Mouse (Mus musculus) olfactory bulb, adult 2 months (tissue): ENCODE results near the gene Sytl3.

Experiments used
- CTCF ChIP-seq: fragments of 200-500 bp; IDR thresholded peaks from 2 replicates; pipeline ENCODE4 v1.5.1; 2012; ENCODE audit warnings: low read depth, mild to moderate bottlenecking, low read length, moderate library complexity; ENCODE audit not compliant: insufficient read depth
- POLR2A ChIP-seq: fragments of 200-500 bp; IDR thresholded peaks from 2 replicates; pipeline ENCODE4 v1.6.1; 2012; ENCODE audit warnings: mild to moderate bottlenecking, low read depth, low read length, moderate library complexity; ENCODE audit not compliant: insufficient read depth

DNA sequence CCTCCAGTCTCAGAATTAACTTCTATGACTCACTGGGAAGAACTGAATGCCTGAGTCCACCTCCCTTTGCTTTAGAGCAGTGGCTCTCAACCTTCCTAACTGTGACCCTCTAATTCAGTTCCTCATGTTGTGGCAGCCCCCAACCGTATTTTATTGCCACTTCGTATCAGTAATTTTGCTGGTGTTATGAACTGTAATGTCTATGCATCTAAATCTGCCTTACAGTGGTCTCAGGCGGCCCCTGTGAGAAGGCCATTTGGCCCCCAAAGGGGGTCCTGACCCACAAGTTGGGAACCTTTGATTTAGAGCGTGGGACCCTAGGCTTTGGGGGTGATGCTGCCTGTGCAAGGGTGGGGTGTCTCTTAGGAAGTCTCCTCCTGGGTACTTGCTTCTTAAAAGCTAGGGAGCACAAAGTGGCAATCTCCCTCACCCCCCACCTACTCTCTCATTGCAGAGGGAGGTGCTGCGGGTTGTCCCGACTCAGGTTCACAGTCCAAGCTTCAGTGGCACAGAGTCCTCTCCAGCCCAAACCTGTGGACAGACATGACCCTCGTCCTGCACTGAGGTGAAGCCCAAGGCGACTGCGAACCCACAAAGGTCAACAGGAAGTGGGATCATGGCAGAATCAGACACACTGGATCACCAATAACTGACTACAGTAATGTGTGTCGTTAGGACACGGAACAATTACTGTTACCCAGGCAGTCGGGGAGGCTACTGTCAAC is 78.5 kb downstream of the Sytl3 start:
- TF ChIP-seq CTCF (no peak), POLR2A (no peak)
